Mouse (Mus musculus) midbrain, postnatal 0 days (tissue): ENCODE results near the gene Agk. TPM values are rescaled to one million over a fixed set of nuclear protein-coding genes. Genes with fewer than 3 reads are reported as not detected.

ENCODE experiments used
- ATAC-seq: fragments of 200-750 bp; cut with Nextera tagmentation; 2 replicates; pipeline ENCODE4 v1.8.0; 2017; ENCODE audit warnings: moderate number of reproducible peaks, mild to moderate bottlenecking, moderate TSS enrichment, moderate library complexity; ENCODE audit not compliant: low FRiP score
- DNase-seq: peaks from one replicate; pipeline ENCODE4 v3.0.0-alpha.2; 2015; ENCODE audit warnings: low spot score
- H3K27ac ChIP-seq: fragments of 300-500 bp; sonication (generic); 2 replicates; pipeline ENCODE4 v1.5.1; 2014; ENCODE audit warnings: low read depth, mild to moderate bottlenecking, low read length, mixed read lengths
- H3K27me3 ChIP-seq: fragments of 300-500 bp; sonication (generic); 2 replicates; pipeline ENCODE4 v1.6.1; 2014; ENCODE audit warnings: low read length, control low read depth, mixed read lengths; ENCODE audit not compliant: insufficient read depth
- H3K36me3 ChIP-seq: fragments of 300-500 bp; sonication (generic); 2 replicates; pipeline ENCODE4 v1.6.1; 2014; ENCODE audit warnings: low read length, control low read depth, mixed read lengths; ENCODE audit not compliant: insufficient read depth
- H3K4me1 ChIP-seq: fragments of 300-500 bp; sonication (generic); 2 replicates; pipeline ENCODE4 v1.6.1; 2014; ENCODE audit warnings: mild to moderate bottlenecking, control low read depth, antibody characterized with exemption, low read length, mixed read lengths; ENCODE audit not compliant: insufficient read depth
- H3K4me2 ChIP-seq: fragments of 300-500 bp; sonication (generic); 2 replicates; pipeline ENCODE4 v1.6.1; 2014; ENCODE audit warnings: low read depth, mild to moderate bottlenecking, low read length, mixed read lengths; ENCODE audit not compliant: poor library complexity, severe bottlenecking
- H3K4me3 ChIP-seq: fragments of 300-500 bp; sonication (generic); 2 replicates; pipeline ENCODE4 v1.5.1; 2014; ENCODE audit warnings: low read depth, mild to moderate bottlenecking, low read length, moderate library complexity
- H3K9ac ChIP-seq: fragments of 300-500 bp; sonication (generic); replicated peaks from 2 replicates; pipeline ENCODE4 v1.6.1; 2014; ENCODE audit warnings: mild to moderate bottlenecking, low read length, moderate library complexity, mixed read lengths; ENCODE audit not compliant: poor library complexity, severe bottlenecking
- H3K9me3 ChIP-seq: fragments of 300-500 bp; sonication (generic); 2 replicates; pipeline ENCODE4 v1.6.1; 2016; ENCODE audit warnings: low read length, control low read depth
- CTCF ChIP-seq: IDR thresholded peaks from 2 replicates; pipeline ENCODE4 v1.5.1; 2016; ENCODE audit warnings: antibody characterized with exemption, mild to moderate bottlenecking
- WGBS: fragments of 180-500 bp; shearing (Covaris S2); extraction: QIAGEN DNeasy Blood & Tissue Kit; methylation state at CpG from one replicate; pipeline ENCODE4 v1.1.7; 2014; 5-methylcytosine and 5-hydroxymethylcytosine counted together
- polyA plus RNA-seq: library from polyadenylated mRNA; unstranded; fragments of >200 nt; fragmentation: Nextera tagmentation; extraction: Ambion mirVana; gene quantifications from 2 replicates; pipeline ENCODE4 v1.2.1, GENCODE M21; 2015
- total RNA-seq: library from RNA; depleted of rRNA; stranded (reverse); fragments of >200 nt; gene quantifications from 2 replicates; pipeline ENCODE4 v1.2.3, GENCODE M21; 2014; rRNA removed

Gene Agk
- total RNA-seq: 57.3 and 72.3 TPM in 2 replicates
- polyA plus RNA-seq: 63.7 and 64.2 TPM in 2 replicates

GRCm38 (mm10) chr6:40324897-40325841, at the start of gene Agk:
Gene Agk (plus strand): TSS chr6:40325172.
- Histone ChIP-seq H3K4me3 (peak within 1 kb of the TSS; percentile 60), H3K36me3 (peaks cover 6% of the 10 kb centered on the region), H3K27me3 (no peaks in the 10 kb centered on the region), H3K4me1 (no peaks in the 10 kb centered on the region), H3K4me2 (peak within 1 kb of the TSS; percentile 50), H3K9ac (peak within 1 kb of the TSS; percentile 76), H3K27ac (peak within 1 kb of the TSS; percentile 83), H3K9me3 (no peaks in the 10 kb centered on the region)
- 2% methylated on average over 52 of the region's 52 CpGs for WGBS
- DNase-seq (peak; percentile 80), ATAC-seq (peak; percentile 97)
- TF ChIP-seq CTCF: no peak

GRCm38 (mm10) chr6:40300707-40301106, 24.3 kb upstream of the Agk start:
- ATAC-seq: no peak
- Histone ChIP-seq H3K27ac (no peak overlapping the region), H3K36me3 (no peaks in the 10 kb centered on the region), H3K9ac (no peak overlapping the region), H3K4me3 (no peak overlapping the region), H3K27me3 (no peaks in the 10 kb centered on the region), H3K4me1 (no peaks in the 10 kb centered on the region), H3K4me2 (no peak overlapping the region), H3K9me3 (no peaks in the 10 kb centered on the region)
- WGBS: 82% methylated on average over 5 of the region's 5 CpGs
- no peak for TF ChIP-seq CTCF
- DNase-seq: no peak

GRCm38 (mm10) chr6:40303379-40303778, 21.6 kb upstream of the Agk start:
- Histone ChIP-seq H3K4me2 (no peak overlapping the region), H3K27ac (no peak overlapping the region), H3K36me3 (no peaks in the 10 kb centered on the region), H3K9me3 (no peaks in the 10 kb centered on the region), H3K4me1 (no peaks in the 10 kb centered on the region), H3K9ac (no peak overlapping the region), H3K27me3 (no peaks in the 10 kb centered on the region), H3K4me3 (no peak overlapping the region)
- TF ChIP-seq CTCF: peak; percentile 93
- WGBS: 13% methylated on average over 6 of the region's 6 CpGs
- DNase-seq (peak; percentile 90), ATAC-seq (peak; percentile 78)

GRCm38 (mm10) chr6:40304972-40305371, 20.0 kb upstream of the Agk start:
- Histone ChIP-seq H3K27me3 (no peaks in the 10 kb centered on the region), H3K4me3 (no peak overlapping the region), H3K4me2 (no peak overlapping the region), H3K9me3 (no peaks in the 10 kb centered on the region), H3K36me3 (no peaks in the 10 kb centered on the region), H3K9ac (no peak overlapping the region), H3K27ac (no peak overlapping the region), H3K4me1 (no peaks in the 10 kb centered on the region)
- ATAC-seq (no peak), DNase-seq (no peak)
- no peak for TF ChIP-seq CTCF

GRCm38 (mm10) chr6:40326341-40326740, 1.4 kb downstream of the Agk start:
- no peak overlapping the region for H3K9ac ChIP-seq
- peak overlapping the region; percentile 50 for H3K4me2 ChIP-seq

GRCm38 (mm10) chr6:40333497-40333896, 8.5 kb downstream of the Agk start:
- Histone ChIP-seq H3K36me3 (peaks cover 42% of the 10 kb centered on the region), H3K4me3 (no peak overlapping the region), H3K9me3 (no peaks in the 10 kb centered on the region), H3K27me3 (no peaks in the 10 kb centered on the region), H3K4me2 (no peak overlapping the region), H3K4me1 (no peaks in the 10 kb centered on the region), H3K9ac (no peak overlapping the region), H3K27ac (no peak overlapping the region)
- ATAC-seq (no peak), DNase-seq (no peak)
- TF ChIP-seq CTCF: no peak
- WGBS: 82% methylated on average over 2 of the region's 2 CpGs

More at GRCm38 (mm10) chr6:40326341-40326740, 1.4 kb downstream of the Agk start:
- H3K4me1 ChIP-seq: no peaks in the 10 kb centered on the region
- 90% methylated on average over 8 of the region's 8 CpGs for WGBS
- DNase-seq: no peak
- ATAC-seq: no peak
- no peak overlapping the region for H3K27ac ChIP-seq
- peak overlapping the region; percentile 60 for H3K4me3 ChIP-seq
- H3K9me3 ChIP-seq: no peaks in the 10 kb centered on the region
- no peaks in the 10 kb centered on the region for H3K27me3 ChIP-seq
- peaks cover 11% of the 10 kb centered on the region for H3K36me3 ChIP-seq
- TF ChIP-seq CTCF: no peak
